Mouse (Mus musculus) lung, embryonic 16.5 days (tissue): Measurements from ENCODE around the gene Hepacam. TPM values are rescaled to one million over a fixed set of nuclear protein-coding genes. Genes with fewer than 3 reads are reported as not detected.

ENCODE experiments used
- ATAC-seq: fragments of 200-750 bp; cut with Nextera tagmentation; 2 replicates; pipeline ENCODE4 v1.8.0; 2017; ENCODE audit warnings: low read depth, mild to moderate bottlenecking, moderate library complexity
- H3K27ac ChIP-seq: fragments of 300-500 bp; sonication (generic); 2 replicates; pipeline ENCODE4 v1.5.1; 2014; ENCODE audit warnings: mild to moderate bottlenecking, control low read depth, low read length
- H3K27me3 ChIP-seq: fragments of 300-500 bp; sonication (generic); 2 replicates; pipeline ENCODE4 v1.6.1; 2014; ENCODE audit warnings: low read depth, low read length, mixed read lengths; ENCODE audit not compliant: control insufficient read depth, insufficient read depth
- H3K36me3 ChIP-seq: fragments of 300-500 bp; sonication (generic); 2 replicates; pipeline ENCODE4 v1.6.1; 2014; ENCODE audit warnings: low read length; ENCODE audit not compliant: control insufficient read depth, insufficient read depth
- H3K4me1 ChIP-seq: fragments of 300-500 bp; sonication (generic); replicated peaks from 2 replicates; pipeline ENCODE4 v1.6.1; 2014; ENCODE audit warnings: low read length, mixed read lengths; ENCODE audit not compliant: control insufficient read depth, insufficient read depth
- H3K4me2 ChIP-seq: fragments of 300-500 bp; sonication (generic); 2 replicates; pipeline ENCODE4 v1.6.1; 2014; ENCODE audit warnings: low read depth, low read length, control low read depth
- H3K4me3 ChIP-seq: fragments of 300-500 bp; sonication (generic); 2 replicates; pipeline ENCODE4 v1.5.1; 2014; ENCODE audit warnings: mild to moderate bottlenecking, low read length, control low read depth
- H3K9ac ChIP-seq: fragments of 300-500 bp; sonication (generic); 2 replicates; pipeline ENCODE4 v1.6.1; 2014; ENCODE audit warnings: low read length, control low read depth
- H3K9me3 ChIP-seq: fragments of 300-500 bp; sonication (generic); 2 replicates; pipeline ENCODE4 v1.6.1; 2016; ENCODE audit warnings: low read length; ENCODE audit not compliant: control insufficient read depth
- WGBS: fragments of 180-500 bp; shearing (Covaris S2); extraction: QIAGEN DNeasy Blood & Tissue Kit; methylation state at CpG from one replicate; pipeline ENCODE4 v1.1.7; 2014; 5-methylcytosine and 5-hydroxymethylcytosine counted together
- polyA plus RNA-seq: library from polyadenylated mRNA; unstranded; fragments of >200 nt; fragmentation: Nextera tagmentation; extraction: Ambion mirVana; gene quantifications from 2 replicates; pipeline ENCODE4 v1.2.1, GENCODE M21; 2015

Hepacam gene
- polyA plus RNA-seq, 1 experiment from 2014 or later: 0.35 TPM

DNA sequence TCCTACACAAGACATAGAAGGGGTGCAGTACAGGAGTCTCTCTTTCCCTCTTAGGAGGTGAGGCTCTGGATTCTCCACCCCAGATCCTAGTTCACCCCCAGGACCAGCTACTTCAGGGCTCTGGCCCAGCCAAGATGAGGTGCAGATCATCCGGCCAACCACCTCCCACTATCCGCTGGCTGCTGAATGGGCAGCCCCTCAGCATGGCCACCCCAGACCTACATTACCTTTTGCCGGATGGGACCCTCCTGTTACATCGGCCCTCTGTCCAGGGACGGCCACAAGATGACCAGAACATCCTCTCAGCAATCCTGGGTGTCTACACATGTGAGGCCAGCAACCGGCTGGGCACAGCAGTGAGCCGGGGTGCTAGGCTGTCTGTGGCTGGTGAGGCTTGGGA lies 35.4 kb downstream of the Hepacam start:
- H3K27ac ChIP-seq: no peak overlapping the region
- H3K4me2 ChIP-seq: peak overlapping the region; percentile 45
- 71% methylated on average over 7 of the region's 7 CpGs for WGBS
- no peaks in the 10 kb centered on the region for H3K4me1 ChIP-seq
- H3K4me3 ChIP-seq: peak overlapping the region; percentile 47
- peak overlapping the region; percentile 64 for H3K9ac ChIP-seq
- H3K27me3 ChIP-seq: no peaks in the 10 kb centered on the region
- H3K9me3 ChIP-seq: no peaks in the 10 kb centered on the region
- ATAC-seq: no peak
- H3K36me3 ChIP-seq: no peaks in the 10 kb centered on the region

DNA sequence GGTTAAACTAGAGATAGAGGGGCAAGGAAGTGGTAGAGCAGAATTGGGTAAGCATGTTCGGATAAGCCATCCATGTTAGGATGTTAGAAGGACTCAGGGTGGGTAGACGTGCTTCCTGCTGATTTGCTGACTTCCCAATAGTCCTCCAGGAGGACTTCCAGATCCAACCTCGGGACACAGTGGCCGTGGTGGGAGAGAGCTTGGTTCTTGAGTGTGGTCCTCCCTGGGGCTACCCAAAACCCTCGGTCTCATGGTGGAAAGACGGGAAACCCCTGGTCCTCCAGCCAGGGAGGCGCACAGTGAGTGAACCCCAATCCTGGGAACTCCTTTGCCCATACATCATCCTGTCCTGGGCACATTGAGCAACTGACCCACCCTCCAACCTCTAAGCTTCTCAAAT lies 35.9 kb downstream of the Hepacam start:
- H3K4me2 ChIP-seq: peak overlapping the region; percentile 45
- no peak for ATAC-seq
- no peaks in the 10 kb centered on the region for H3K27me3 ChIP-seq
- no peak overlapping the region for H3K27ac ChIP-seq
- no peaks in the 10 kb centered on the region for H3K4me1 ChIP-seq
- H3K36me3 ChIP-seq: no peaks in the 10 kb centered on the region
- WGBS: 69% methylated on average over 7 of the region's 7 CpGs
- peak overlapping the region; percentile 47 for H3K4me3 ChIP-seq
- H3K9ac ChIP-seq: peak overlapping the region; percentile 64
- H3K9me3 ChIP-seq: no peaks in the 10 kb centered on the region

DNA sequence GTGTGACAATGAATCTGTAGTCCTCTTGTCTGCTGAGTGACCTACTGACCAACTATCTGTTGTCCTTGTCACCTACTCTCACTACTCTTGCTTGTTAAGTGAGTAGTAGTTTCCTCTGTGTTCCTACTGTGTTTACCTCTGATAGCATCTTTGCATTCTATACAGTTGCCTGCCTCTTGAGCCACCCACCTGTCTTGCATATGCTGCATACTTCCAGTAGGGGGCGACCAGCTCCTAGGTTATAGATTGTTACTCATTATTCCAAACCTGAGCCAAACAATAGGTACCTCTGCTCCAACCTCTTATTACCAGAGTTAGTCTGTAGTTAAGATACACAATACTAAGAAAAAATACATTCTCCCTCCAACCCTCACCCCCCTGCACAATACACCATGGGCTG lies 39.2 kb downstream of the Hepacam start:
- no peaks in the 10 kb centered on the region for H3K36me3 ChIP-seq
- no peak for ATAC-seq
- 0% methylated on average over 1 of the region's 1 CpGs for WGBS

DNA sequence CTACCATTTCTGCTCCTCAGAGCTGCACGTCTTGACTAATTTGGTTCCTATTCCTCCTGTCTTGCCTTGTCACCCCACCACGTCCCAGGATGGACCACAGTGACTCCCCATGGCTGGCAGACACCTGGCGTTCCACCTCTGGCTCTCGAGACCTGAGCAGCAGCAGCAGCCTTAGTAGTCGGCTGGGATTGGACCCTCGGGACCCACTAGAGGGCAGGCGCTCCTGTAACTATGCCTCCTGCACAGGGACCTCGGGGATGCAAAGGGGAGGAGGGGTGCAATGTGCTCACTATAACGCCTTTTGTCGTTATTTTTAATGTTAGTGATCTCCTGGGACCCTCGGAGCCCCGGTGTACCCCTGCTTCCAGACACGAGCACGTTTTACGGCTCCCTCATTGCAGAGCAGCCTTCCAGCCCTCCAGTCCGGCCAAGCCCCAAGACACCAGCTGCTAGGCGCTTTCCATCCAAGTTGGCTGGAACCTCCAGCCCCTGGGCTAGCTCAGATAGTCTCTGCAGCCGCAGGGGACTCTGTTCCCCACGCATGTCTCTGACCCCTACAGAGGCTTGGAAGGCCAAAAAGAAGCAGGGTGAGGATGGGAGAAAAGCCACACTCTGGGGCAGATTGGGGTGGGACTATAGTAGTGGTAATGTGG lies 40.8 kb downstream of the Hepacam start:
- H3K4me2 ChIP-seq: no peak overlapping the region
- no peaks in the 10 kb centered on the region for H3K4me1 ChIP-seq
- H3K27me3 ChIP-seq: no peaks in the 10 kb centered on the region
- WGBS: 17% methylated on average over 19 of the region's 19 CpGs
- H3K4me3 ChIP-seq: no peak overlapping the region
- no peak overlapping the region for H3K9ac ChIP-seq
- ATAC-seq: peak; percentile 52; the same call in 1 of the 2 replicates
- H3K27ac ChIP-seq: no peak overlapping the region
- H3K9me3 ChIP-seq: no peaks in the 10 kb centered on the region
- H3K36me3 ChIP-seq: no peaks in the 10 kb centered on the region

More for the DNA sequence above, 39.2 kb downstream of the Hepacam start:
- no peaks in the 10 kb centered on the region for H3K4me1 ChIP-seq
- H3K27me3 ChIP-seq: no peaks in the 10 kb centered on the region
- H3K9ac ChIP-seq: no peak overlapping the region
- no peaks in the 10 kb centered on the region for H3K9me3 ChIP-seq
- H3K4me3 ChIP-seq: no peak overlapping the region
- H3K4me2 ChIP-seq: no peak overlapping the region
- H3K27ac ChIP-seq: no peak overlapping the region

DNA sequence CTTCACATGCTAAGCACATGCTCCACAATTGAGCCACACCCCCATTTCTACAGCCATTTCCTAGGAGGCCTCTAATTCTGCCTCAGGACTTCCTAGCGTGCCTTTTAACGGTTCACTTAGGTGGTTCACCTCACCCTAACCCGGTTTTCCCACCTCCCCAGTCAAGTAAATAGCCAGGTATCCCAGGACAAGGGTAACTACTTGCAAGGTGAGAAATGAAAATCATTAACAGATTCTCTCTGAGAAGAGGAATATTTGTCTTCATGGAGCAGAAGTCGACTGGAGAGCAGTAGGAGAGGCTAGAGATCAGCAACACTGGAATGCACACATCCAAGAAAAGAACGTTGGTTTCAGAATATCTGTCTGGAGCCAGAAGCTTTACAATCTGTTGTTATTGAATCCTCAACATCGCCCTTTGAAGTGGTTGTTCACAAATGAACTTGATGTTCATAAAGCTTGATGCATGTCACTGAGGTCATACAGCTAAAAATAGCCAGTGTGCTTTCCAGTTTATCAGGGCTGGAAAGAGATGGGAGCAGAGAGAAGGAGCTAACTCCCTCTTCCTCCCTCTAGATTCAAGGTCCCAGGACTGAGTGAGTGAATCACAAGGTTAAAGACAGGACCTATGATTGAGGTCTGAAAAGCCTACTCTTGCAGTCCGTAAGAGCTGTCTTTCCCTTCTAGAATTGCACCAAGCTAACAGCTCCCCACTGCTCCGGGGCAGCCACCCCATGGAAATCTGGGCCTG lies 42.7 kb downstream of the Hepacam start:
- H3K9me3 ChIP-seq: no peaks in the 10 kb centered on the region
- no peak overlapping the region for H3K9ac ChIP-seq
- H3K4me1 ChIP-seq: no peaks in the 10 kb centered on the region
- H3K4me2 ChIP-seq: no peak overlapping the region
- H3K4me3 ChIP-seq: no peak overlapping the region
- H3K27me3 ChIP-seq: no peaks in the 10 kb centered on the region
- no peak for ATAC-seq
- H3K27ac ChIP-seq: no peak overlapping the region
- WGBS: 57% methylated on average over 8 of the region's 8 CpGs
- H3K36me3 ChIP-seq: no peaks in the 10 kb centered on the region

DNA sequence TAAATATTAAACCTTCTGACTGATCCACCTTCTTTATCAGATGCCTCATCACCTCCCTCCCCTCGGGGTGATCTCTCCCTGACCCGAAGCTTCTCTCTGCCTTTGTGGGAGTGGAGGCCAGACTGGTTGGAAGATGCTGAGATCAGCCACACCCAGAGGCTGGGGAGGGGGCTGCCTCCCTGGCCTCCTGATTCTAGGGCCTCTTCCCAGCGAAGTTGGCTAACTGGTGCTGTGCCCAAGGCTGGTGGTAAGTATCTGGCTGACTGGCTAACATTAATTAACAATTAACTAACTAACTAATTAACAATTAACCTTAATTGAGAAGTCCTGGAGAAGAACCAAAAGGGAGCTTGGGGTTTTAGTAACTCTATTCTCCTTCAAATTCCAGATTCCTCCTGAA lies 45.8 kb downstream of the Hepacam start:
- H3K9ac ChIP-seq: no peak overlapping the region
- no peak for ATAC-seq
- 35% methylated on average over 3 of the region's 3 CpGs for WGBS
- H3K27me3 ChIP-seq: no peaks in the 10 kb centered on the region
- H3K4me1 ChIP-seq: no peaks in the 10 kb centered on the region
- H3K36me3 ChIP-seq: no peaks in the 10 kb centered on the region
- no peak overlapping the region for H3K27ac ChIP-seq
- H3K4me2 ChIP-seq: no peak overlapping the region
- H3K4me3 ChIP-seq: no peak overlapping the region
- no peaks in the 10 kb centered on the region for H3K9me3 ChIP-seq

DNA sequence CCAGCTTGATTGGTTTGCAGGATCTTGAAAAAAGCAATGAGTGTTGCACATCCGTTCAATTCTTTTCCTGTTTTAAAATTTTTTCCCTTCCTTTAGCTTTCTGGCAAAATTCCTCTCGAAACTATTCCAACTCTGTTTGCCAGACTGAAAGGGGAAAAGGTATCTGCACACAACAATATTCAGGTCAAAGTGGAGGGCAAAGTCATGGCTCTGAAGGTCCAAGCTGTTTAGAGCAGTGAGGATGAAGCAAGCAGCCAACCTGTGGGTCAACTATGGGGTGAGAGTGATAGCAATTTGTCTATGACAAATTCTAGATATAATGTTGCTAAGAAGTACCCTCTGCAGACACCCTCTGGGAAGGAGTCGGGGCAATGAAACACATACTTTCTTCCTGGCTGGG lies 47.5 kb downstream of the Hepacam start:
- no peak for ATAC-seq
- no peaks in the 10 kb centered on the region for H3K4me1 ChIP-seq
- no peaks in the 10 kb centered on the region for H3K36me3 ChIP-seq
- WGBS: 66% methylated on average over 3 of the region's 3 CpGs
- H3K9ac ChIP-seq: no peak overlapping the region
- H3K27ac ChIP-seq: no peak overlapping the region
- H3K27me3 ChIP-seq: no peaks in the 10 kb centered on the region
- no peak overlapping the region for H3K4me2 ChIP-seq
- H3K9me3 ChIP-seq: no peaks in the 10 kb centered on the region
- no peak overlapping the region for H3K4me3 ChIP-seq

DNA sequence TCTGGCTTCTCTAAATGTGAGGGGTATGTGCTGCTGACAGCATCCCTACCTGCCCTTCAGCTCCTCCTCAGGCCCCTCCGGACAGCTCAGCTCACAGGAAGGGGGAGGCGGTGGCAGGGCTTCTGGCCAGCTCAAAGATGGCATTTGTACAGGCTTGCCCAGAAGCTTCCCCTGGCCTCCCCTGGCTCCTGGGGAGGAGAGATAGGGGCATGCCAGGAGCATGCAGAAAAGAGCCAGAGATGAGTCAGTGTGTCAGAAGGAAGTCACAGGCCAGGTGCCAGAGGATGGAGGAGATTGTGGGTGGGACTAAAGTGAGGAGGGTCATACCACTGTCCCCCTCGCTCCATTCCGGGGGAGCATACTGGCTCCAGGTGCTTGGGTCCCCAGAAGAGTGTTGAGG lies 51.6 kb downstream of the Hepacam start:
- Histone ChIP-seq H3K4me1 (no peaks in the 10 kb centered on the region; the same call in 1 of the 2 replicates), H3K4me2 (no peak overlapping the region), H3K27me3 (no peaks in the 10 kb centered on the region), H3K9me3 (no peaks in the 10 kb centered on the region), H3K4me3 (no peak overlapping the region), H3K36me3 (no peaks in the 10 kb centered on the region), H3K27ac (no peak overlapping the region), H3K9ac (no peak overlapping the region)
- WGBS: 79% methylated on average over 4 of the region's 4 CpGs
- no peak for ATAC-seq

DNA sequence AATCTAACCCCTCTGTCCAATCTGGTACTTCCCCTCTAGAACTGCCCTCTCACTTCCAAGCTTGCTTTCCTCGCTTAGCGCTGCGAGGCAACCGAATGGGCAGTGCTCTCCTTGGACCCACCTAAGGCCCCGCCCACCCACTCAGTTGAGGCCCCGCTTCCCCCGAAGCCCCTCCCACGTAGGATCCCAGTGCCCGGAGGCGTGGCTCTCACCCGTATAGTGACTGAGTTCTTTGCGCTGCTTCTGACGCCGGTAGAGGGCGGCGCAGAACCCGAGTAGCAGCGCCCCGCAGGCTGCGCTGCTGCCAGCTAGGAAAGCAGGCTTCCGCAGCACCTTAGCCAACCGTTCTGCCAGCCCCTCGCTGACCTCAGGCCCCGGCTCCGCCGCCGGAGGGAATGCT lies 53.5 kb downstream of the Hepacam start:
- under 1% methylated on average over 27 of the region's 27 CpGs for WGBS
- H3K9me3 ChIP-seq: no peaks in the 10 kb centered on the region
- no peaks in the 10 kb centered on the region for H3K36me3 ChIP-seq
- peak overlapping the region; percentile 33 for H3K4me3 ChIP-seq
- no peaks in the 10 kb centered on the region; the same call in 1 of the 2 replicates for H3K4me1 ChIP-seq
- H3K27me3 ChIP-seq: no peaks in the 10 kb centered on the region
- H3K4me2 ChIP-seq: peak overlapping the region; percentile 54
- no peak overlapping the region for H3K27ac ChIP-seq
- H3K9ac ChIP-seq: peak overlapping the region; percentile 48; the same call in 1 of the 2 replicates
- ATAC-seq: peak; percentile 94
